Mouse (Mus musculus) G1E (cell line): Measurements from ENCODE around the gene D5Ertd579e.

Source experiments
- CTCF ChIP-seq: IDR thresholded peaks from 2 replicates; pipeline ENCODE4 v1.5.1; 2012; ENCODE audit warnings: low read depth, low read length, inconsistent platforms, mixed read lengths
- GATA1 ChIP-seq: IDR thresholded peaks from 2 replicates; pipeline ENCODE4 v1.6.1; 2012; ENCODE audit warnings: borderline replicate concordance, low read length, inconsistent platforms, mixed read lengths
- GATA2 ChIP-seq: IDR thresholded peaks from 2 replicates; pipeline ENCODE4 v1.6.1; 2012; ENCODE audit warnings: low read depth, low read length, inconsistent platforms, borderline replicate concordance
- POLR2AphosphoS5 ChIP-seq: IDR thresholded peaks from 2 replicates; pipeline ENCODE4 v1.6.1; 2012; ENCODE audit warnings: low read depth, low read length, inconsistent platforms; ENCODE audit not compliant: insufficient replicate concordance
- TAL1 ChIP-seq: conservative IDR thresholded peaks from 2 replicates; pipeline ENCODE4 v1.6.1; 2012; ENCODE audit warnings: low read depth, low read length, inconsistent platforms, mixed read lengths

DNA sequence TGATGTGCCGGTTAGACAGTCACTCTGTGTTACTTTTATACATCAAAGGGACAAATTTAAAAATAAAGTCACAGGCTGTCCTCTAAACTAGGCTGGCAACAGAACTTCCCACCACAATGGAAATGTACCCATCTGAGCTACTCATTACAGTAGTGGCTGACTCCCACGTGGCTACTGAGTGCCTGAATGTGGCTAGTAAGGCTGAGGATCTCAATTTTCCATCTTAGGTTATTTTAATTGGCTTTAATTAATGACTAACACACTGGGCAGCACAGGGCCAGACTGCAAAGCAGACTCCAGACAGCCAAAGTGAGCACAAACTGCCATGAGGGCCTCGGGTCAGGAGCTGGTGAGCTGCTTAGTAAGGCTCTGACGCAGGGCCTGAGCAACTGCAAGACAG, 134.3 kb downstream of the D5Ertd579e start:
- TF ChIP-seq CTCF (no peak), GATA1 (no peak), GATA2 (no peak), TAL1 (no peak), POLR2AphosphoS5 (no peak)
